Mouse (Mus musculus) intestine, embryonic 14.5 days (tissue): ENCODE measurements around the gene Ces3a. TPM values are rescaled to one million over a fixed set of nuclear protein-coding genes. Genes with fewer than 3 reads are reported as not detected.
"Not testable (repeated sequence)": the region's sequence is repeated elsewhere in the genome, so short reads cannot be mapped to it uniquely, and the experiment has no call there.

Experiments
- ATAC-seq: fragments of 200-750 bp; cut with Nextera tagmentation; replicated peaks from 2 replicates; pipeline ENCODE4 v1.8.0; 2017; ENCODE audit warnings: low read depth, moderate number of reproducible peaks, moderate TSS enrichment, moderate library complexity; ENCODE audit not compliant: low FRiP score, low TSS enrichment
- DNase-seq: peaks from one replicate; pipeline ENCODE4 v3.0.0-alpha.2; 2018; ENCODE audit warnings: low spot score
- H3K27ac ChIP-seq: fragments of 300-500 bp; sonication (generic); 2 replicates; pipeline ENCODE4 v1.5.1; 2014; ENCODE audit warnings: low read depth, mild to moderate bottlenecking, control low read depth
- H3K27me3 ChIP-seq: fragments of 300-500 bp; sonication (generic); replicated peaks from 2 replicates; pipeline ENCODE4 v1.6.1; 2014; ENCODE audit warnings: low read length, control low read depth; ENCODE audit not compliant: control insufficient read depth, insufficient read depth
- H3K36me3 ChIP-seq: fragments of 300-500 bp; sonication (generic); 2 replicates; pipeline ENCODE4 v1.6.1; 2014; ENCODE audit warnings: low read length, control low read depth; ENCODE audit not compliant: control insufficient read depth, insufficient read depth
- H3K4me1 ChIP-seq: fragments of 300-500 bp; sonication (generic); replicated peaks from 2 replicates; pipeline ENCODE4 v1.6.1; 2014; ENCODE audit warnings: low read length, control low read depth, mixed read lengths; ENCODE audit not compliant: control insufficient read depth, insufficient read depth
- H3K4me2 ChIP-seq: fragments of 300-500 bp; sonication (generic); 2 replicates; pipeline ENCODE4 v1.6.1; 2014; ENCODE audit warnings: low read length
- H3K4me3 ChIP-seq: fragments of 300-500 bp; sonication (generic); 2 replicates; pipeline ENCODE4 v1.5.1; 2014; ENCODE audit warnings: low read depth, low read length, control low read depth, mixed read lengths
- H3K9ac ChIP-seq: fragments of 300-500 bp; sonication (generic); 2 replicates; pipeline ENCODE4 v1.6.1; 2014; ENCODE audit warnings: mild to moderate bottlenecking, low read length
- H3K9me3 ChIP-seq: fragments of 300-500 bp; sonication (generic); 2 replicates; pipeline ENCODE4 v1.6.1; 2016; ENCODE audit warnings: low read length, control low read depth; ENCODE audit not compliant: control insufficient read depth
- WGBS: fragments of 180-500 bp; shearing (Covaris S2); extraction: QIAGEN DNeasy Blood & Tissue Kit; methylation state at CpG from one replicate; pipeline ENCODE4 v1.1.7; 2014; 5-methylcytosine and 5-hydroxymethylcytosine counted together
- polyA plus RNA-seq: library from polyadenylated mRNA; unstranded; fragments of >200 nt; fragmentation: Nextera tagmentation; extraction: Ambion mirVana; gene quantifications from 2 replicates; pipeline ENCODE4 v1.2.1, GENCODE M21; 2014

Gene Ces3a
- polyA plus RNA-seq, 1 experiment from 2014 or later: not detected

- 55% methylated on average over 1 of the region's 1 CpGs for WGBS
- no peak overlapping the region for H3K4me2 ChIP-seq
- no peak overlapping the region for H3K27ac ChIP-seq
Measured at GRCm38 (mm10) chr8:105043510-105043909, 4.9 kb upstream of the Ces3a start.

GRCm38 (mm10) chr8:105045824-105046401, 2.5 kb upstream of the Ces3a start:
- H3K27ac ChIP-seq: no peak overlapping the region

More at GRCm38 (mm10) chr8:105043510-105043909, 4.9 kb upstream of the Ces3a start:
- Histone ChIP-seq H3K9ac (no peak overlapping the region), H3K9me3 (no peaks in the 10 kb centered on the region), H3K27me3 (no peaks in the 10 kb centered on the region), H3K4me1 (no peaks in the 10 kb centered on the region), H3K36me3 (no peaks in the 10 kb centered on the region), H3K4me3 (no peak overlapping the region)
- no peak for DNase-seq
- ATAC-seq: 0 out of 2 replicates have a peak, but pooled peaks have one; percentile 43

GRCm38 (mm10) chr8:105056211-105056610, 7.8 kb downstream of the Ces3a start:
- no peak overlapping the region for H3K27ac ChIP-seq
- no peaks in the 10 kb centered on the region for H3K36me3 ChIP-seq
- H3K9ac ChIP-seq: no peak overlapping the region
- H3K4me1 ChIP-seq: no peaks in the 10 kb centered on the region
- DNase-seq (no peak), ATAC-seq (no peak)
- no peaks in the 10 kb centered on the region for H3K27me3 ChIP-seq
- no peaks in the 10 kb centered on the region for H3K9me3 ChIP-seq
- 92% methylated on average over 4 of the region's 4 CpGs for WGBS
- H3K4me3 ChIP-seq: no peak overlapping the region
- H3K4me2 ChIP-seq: no peak overlapping the region

More at GRCm38 (mm10) chr8:105045824-105046401, 2.5 kb upstream of the Ces3a start:
- H3K9ac ChIP-seq: no peak overlapping the region
- no peak overlapping the region for H3K4me3 ChIP-seq
- ATAC-seq (0 out of 2 replicates have a peak, but pooled peaks have one; percentile 53), DNase-seq (peak; percentile 66)
- H3K9me3 ChIP-seq: no peaks in the 10 kb centered on the region
- H3K36me3 ChIP-seq: no peaks in the 10 kb centered on the region
- H3K27me3 ChIP-seq: no peaks in the 10 kb centered on the region
- H3K4me1 ChIP-seq: no peaks in the 10 kb centered on the region
- WGBS: 70% methylated on average over 3 of the region's 3 CpGs
- no peak overlapping the region for H3K4me2 ChIP-seq

- DNase-seq: no peak
- peaks cover 4% of the 10 kb centered on the region; the same call in 1 of the 2 replicates for H3K9me3 ChIP-seq
- H3K27ac ChIP-seq: no peak overlapping the region
- no peak for ATAC-seq
- H3K27me3 ChIP-seq: no peaks in the 10 kb centered on the region
- H3K36me3 ChIP-seq: no peaks in the 10 kb centered on the region
- no peaks in the 10 kb centered on the region for H3K4me1 ChIP-seq
- no peak overlapping the region for H3K9ac ChIP-seq
- no peak overlapping the region for H3K4me2 ChIP-seq
- no peak overlapping the region for H3K4me3 ChIP-seq
Measured at GRCm38 (mm10) chr8:105060056-105060455, 11.7 kb downstream of the Ces3a start.

- H3K4me1 ChIP-seq: no peaks in the 10 kb centered on the region
- DNase-seq (peak; percentile 68), ATAC-seq (no peak)
- H3K9me3 ChIP-seq: peaks cover 4% of the 10 kb centered on the region; the same call in 1 of the 2 replicates
- H3K27ac ChIP-seq: no peak overlapping the region
- H3K36me3 ChIP-seq: no peaks in the 10 kb centered on the region
- no peak overlapping the region for H3K4me2 ChIP-seq
- WGBS: 9% methylated on average over 1 of the region's 1 CpGs
- no peak overlapping the region for H3K4me3 ChIP-seq
- H3K9ac ChIP-seq: no peak overlapping the region
- no peaks in the 10 kb centered on the region for H3K27me3 ChIP-seq
Measured at GRCm38 (mm10) chr8:105066761-105067160, 18.4 kb downstream of the Ces3a start.

- H3K4me2 ChIP-seq, DNase-seq, ATAC-seq, H3K9ac ChIP-seq, H3K36me3 ChIP-seq, H3K27me3 ChIP-seq, H3K4me1 ChIP-seq, H3K9me3 ChIP-seq, H3K4me3 ChIP-seq, H3K27ac ChIP-seq: not testable (repeated sequence)
- WGBS: 58% methylated on average over 7 of the region's 7 CpGs
Measured at GRCm38 (mm10) chr8:105067905-105068304, 19.5 kb downstream of the Ces3a start.

- H3K36me3 ChIP-seq: no peaks in the 10 kb centered on the region
- no peak for ATAC-seq
- no peak overlapping the region for H3K4me3 ChIP-seq
Measured at GRCm38 (mm10) chr8:105068971-105069370, 20.6 kb downstream of the Ces3a start.

GRCm38 (mm10) chr8:105076601-105077000, 28.2 kb downstream of the Ces3a start:
- H3K4me2 ChIP-seq: no peak overlapping the region
- ATAC-seq: no peak

More at GRCm38 (mm10) chr8:105068971-105069370, 20.6 kb downstream of the Ces3a start:
- H3K27me3 ChIP-seq: no peaks in the 10 kb centered on the region
- no peak for DNase-seq
- H3K4me1 ChIP-seq: no peaks in the 10 kb centered on the region
- no peaks in the 10 kb centered on the region for H3K9me3 ChIP-seq
- H3K9ac ChIP-seq: no peak overlapping the region
- H3K27ac ChIP-seq: no peak overlapping the region
- H3K4me2 ChIP-seq: no peak overlapping the region

GRCm38 (mm10) chr8:105077071-105077470, 28.7 kb downstream of the Ces3a start:
- H3K27me3 ChIP-seq: no peaks in the 10 kb centered on the region
- no peaks in the 10 kb centered on the region for H3K4me1 ChIP-seq
- no peaks in the 10 kb centered on the region for H3K36me3 ChIP-seq
- H3K9ac ChIP-seq: no peak overlapping the region
- H3K4me2 ChIP-seq: no peak overlapping the region
- no peak for DNase-seq
- WGBS: 74% methylated on average over 6 of the region's 6 CpGs
- no peak overlapping the region for H3K4me3 ChIP-seq
- no peaks in the 10 kb centered on the region for H3K9me3 ChIP-seq
- no peak for ATAC-seq
- no peak overlapping the region for H3K27ac ChIP-seq

More at GRCm38 (mm10) chr8:105076601-105077000, 28.2 kb downstream of the Ces3a start:
- no peak for DNase-seq
- H3K27me3 ChIP-seq: no peaks in the 10 kb centered on the region
- no peak overlapping the region for H3K9ac ChIP-seq
- no peak overlapping the region for H3K4me3 ChIP-seq
- 90% methylated on average over 4 of the region's 4 CpGs for WGBS
- no peaks in the 10 kb centered on the region for H3K36me3 ChIP-seq
- H3K9me3 ChIP-seq: no peaks in the 10 kb centered on the region
- H3K27ac ChIP-seq: no peak overlapping the region
- no peaks in the 10 kb centered on the region for H3K4me1 ChIP-seq
